19 mouse cellular contexts compared by ENCODE assay signal in the genomic region with DNA sequence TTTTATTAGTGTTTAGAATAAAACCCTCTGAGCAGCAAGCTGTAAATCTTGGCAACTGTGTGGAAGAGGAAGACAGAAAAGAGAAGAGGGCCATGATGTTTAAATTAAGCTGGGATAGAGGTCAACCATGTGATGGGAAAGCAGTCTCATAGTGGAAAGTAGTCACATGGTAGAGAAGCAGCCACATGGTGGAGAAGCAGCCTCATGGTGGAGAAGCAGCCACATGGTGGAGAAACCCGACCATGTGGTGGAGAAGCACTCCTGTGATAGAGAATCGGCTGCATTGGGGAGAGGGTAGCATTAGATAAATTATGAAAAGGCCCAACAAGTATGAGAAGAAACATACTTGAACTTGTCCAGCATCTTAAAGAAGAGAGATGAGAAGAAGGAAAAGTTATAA.
DNase-seq lines count a peak whose midpoint lies in the region; ATAC-seq lines count a peak whose summit lies in the region.
"Had no signal": no experiment of that assay in that cellular context is flagged by ENCODE, and none has a peak within 500 bp of the region (broad histone marks: within the 10 kb centered on the region; RNA-seq: fewer than 3 reads in every experiment).

No protein-coding gene starts in this region.

- 80% methylated on average over 2 of the region's 2 CpGs for WGBS in midbrain, embryonic 11.5 days
- WGBS in midbrain, embryonic 10.5 days = 93% methylated on average over 2 of the region's 2 CpGs
- WGBS in liver, embryonic 15.5 days (ENCODE audit: insufficient replicate concordance) = 64% methylated on average over 2 of the region's 2 CpGs

- peaks cover 26% of the 10 kb centered on the region for H3K36me3 ChIP-seq in erythroblast, embryonic 14.5 days (ENCODE audit: control insufficient read depth)
- H3K36me3 ChIP-seq in midbrain, embryonic 11.5 days (ENCODE audit: control insufficient read depth, insufficient read depth, low read length) = no peaks in the 10 kb centered on the region
- no peaks in the 10 kb centered on the region for H3K36me3 ChIP-seq in midbrain, embryonic 10.5 days
- H3K36me3 ChIP-seq in liver, embryonic 15.5 days (replicated peaks) = no peaks in the 10 kb centered on the region
- H3K36me3 ChIP-seq: embryonic facial prominence, embryonic 10.5 days; forebrain, embryonic 15.5 days; G1E; hindbrain, embryonic 15.5 days had no signal

- peak; percentile 2 for DNase-seq in midbrain, embryonic 11.5 days (ENCODE audit: low spot score, missing footprints)
- DNase-seq in midbrain, embryonic 10.5 days (ENCODE audit: low spot score) = no peak
- DNase-seq in gastrocnemius, adult 8-10 months (ENCODE audit: low spot score in 2 of 2) = no peak
- no peak for DNase-seq in adipocyte (ENCODE audit: low spot score)
- DNase-seq: adrenal gland, postnatal 25 days; B cell, adult 2 months; cerebellum, adult 2 months; cerebellum, postnatal 10 days; gastrocnemius, postnatal 10 days; heart, adult 2 months had no signal

- H3K9me3 ChIP-seq in erythroblast, embryonic 14.5 days (ENCODE audit: control insufficient read depth, low read length) = no peaks in the 10 kb centered on the region
- no peaks in the 10 kb centered on the region for H3K9me3 ChIP-seq in midbrain, embryonic 11.5 days (ENCODE audit: control insufficient read depth, low read length)
- H3K9me3 ChIP-seq in midbrain, embryonic 10.5 days (replicated peaks) = no peaks in the 10 kb centered on the region
- H3K9me3 ChIP-seq in liver, embryonic 15.5 days (replicated peaks) = no peaks in the 10 kb centered on the region
- H3K9me3 ChIP-seq: embryonic facial prominence, embryonic 10.5 days; forebrain, embryonic 15.5 days; G1E; hindbrain, embryonic 15.5 days had no signal

- H3K4me2 ChIP-seq in midbrain, embryonic 11.5 days = no peak overlapping the region
- H3K4me2 ChIP-seq in liver, embryonic 15.5 days = peak overlapping the region; percentile 73
- H3K4me2 ChIP-seq: forebrain, embryonic 15.5 days; heart, embryonic 11.5 days; hindbrain, embryonic 15.5 days had no signal

- no peak overlapping the region for H3K27ac ChIP-seq in midbrain, embryonic 11.5 days (ENCODE audit: low read depth, low read length)
- H3K27ac ChIP-seq in midbrain, embryonic 10.5 days (replicated peaks) = no peak overlapping the region
- H3K27ac ChIP-seq in liver, embryonic 15.5 days (replicated peaks) = peak overlapping the region; percentile 86; the same call in 1 of the 2 replicates
- H3K27ac ChIP-seq: embryonic facial prominence, embryonic 10.5 days; forebrain, embryonic 15.5 days; heart, adult 2 months; hindbrain, embryonic 15.5 days had no signal

- no peak overlapping the region for H3K9ac ChIP-seq in midbrain, embryonic 11.5 days (ENCODE audit: low read length)
- 0 out of 2 replicates have a peak overlapping the region, but pooled peaks have one; percentile 4 for H3K9ac ChIP-seq in liver, embryonic 15.5 days
- H3K9ac ChIP-seq: forebrain, embryonic 15.5 days; hindbrain, embryonic 15.5 days had no signal

- no peak for ATAC-seq in erythroblast, adult 5-6 weeks (replicated peaks; ENCODE audit: low FRiP score, poor library complexity, severe bottlenecking)
- ATAC-seq in midbrain, embryonic 11.5 days (ENCODE audit: low FRiP score) = no peak
- no peak for ATAC-seq in liver, embryonic 15.5 days (ENCODE audit: insufficient read depth)
- ATAC-seq: CD4-positive, CD25-positive, alpha-beta regulatory T cell, adult 4 months; forebrain, embryonic 15.5 days had no signal

- H3K4me1 ChIP-seq in erythroblast, embryonic 14.5 days (ENCODE audit: control insufficient read depth) = peaks cover 62% of the 10 kb centered on the region
- H3K4me1 ChIP-seq in midbrain, embryonic 11.5 days (ENCODE audit: control insufficient read depth, insufficient read depth, low read length) = no peaks in the 10 kb centered on the region
- H3K4me1 ChIP-seq in midbrain, embryonic 10.5 days = no peaks in the 10 kb centered on the region
- peaks cover 43% of the 10 kb centered on the region for H3K4me1 ChIP-seq in liver, embryonic 15.5 days (replicated peaks)
- H3K4me1 ChIP-seq: embryonic facial prominence, embryonic 10.5 days; forebrain, embryonic 15.5 days; hindbrain, embryonic 15.5 days had no signal

- no peaks in the 10 kb centered on the region for H3K27me3 ChIP-seq in erythroblast, embryonic 14.5 days (ENCODE audit: control insufficient read depth)
- H3K27me3 ChIP-seq in midbrain, embryonic 11.5 days (ENCODE audit: control insufficient read depth, insufficient read depth, low read length) = no peaks in the 10 kb centered on the region
- no peaks in the 10 kb centered on the region for H3K27me3 ChIP-seq in midbrain, embryonic 10.5 days (ENCODE audit: low read depth, poor library complexity, severe bottlenecking)
- H3K27me3 ChIP-seq in liver, embryonic 15.5 days = no peaks in the 10 kb centered on the region
- H3K27me3 ChIP-seq: forebrain, embryonic 15.5 days; hindbrain, embryonic 15.5 days had no signal

- H3K4me3 ChIP-seq in erythroblast, embryonic 14.5 days (replicated peaks) = peak overlapping the region; percentile 67
- no peak overlapping the region for H3K4me3 ChIP-seq in midbrain, embryonic 11.5 days (ENCODE audit: low read depth, low read length)
- no peak overlapping the region for H3K4me3 ChIP-seq in midbrain, embryonic 10.5 days
- H3K4me3 ChIP-seq in liver, embryonic 15.5 days (replicated peaks) = peak overlapping the region; percentile 57
- H3K4me3 ChIP-seq: embryonic facial prominence, embryonic 10.5 days; forebrain, embryonic 15.5 days; heart, adult 2 months; hindbrain, embryonic 15.5 days had no signal

Comparison
In these comparisons a context has a peak if more than half of its experiments do, and no peak if none do; other contexts are left out.
1. H3K4me3 ChIP-seq: peak in erythroblast, embryonic 14.5 days (single experiment) and liver, embryonic 15.5 days (single experiment); none in midbrain, embryonic 11.5 days (single experiment) and midbrain, embryonic 10.5 days (single experiment).